In the genomic region with DNA sequence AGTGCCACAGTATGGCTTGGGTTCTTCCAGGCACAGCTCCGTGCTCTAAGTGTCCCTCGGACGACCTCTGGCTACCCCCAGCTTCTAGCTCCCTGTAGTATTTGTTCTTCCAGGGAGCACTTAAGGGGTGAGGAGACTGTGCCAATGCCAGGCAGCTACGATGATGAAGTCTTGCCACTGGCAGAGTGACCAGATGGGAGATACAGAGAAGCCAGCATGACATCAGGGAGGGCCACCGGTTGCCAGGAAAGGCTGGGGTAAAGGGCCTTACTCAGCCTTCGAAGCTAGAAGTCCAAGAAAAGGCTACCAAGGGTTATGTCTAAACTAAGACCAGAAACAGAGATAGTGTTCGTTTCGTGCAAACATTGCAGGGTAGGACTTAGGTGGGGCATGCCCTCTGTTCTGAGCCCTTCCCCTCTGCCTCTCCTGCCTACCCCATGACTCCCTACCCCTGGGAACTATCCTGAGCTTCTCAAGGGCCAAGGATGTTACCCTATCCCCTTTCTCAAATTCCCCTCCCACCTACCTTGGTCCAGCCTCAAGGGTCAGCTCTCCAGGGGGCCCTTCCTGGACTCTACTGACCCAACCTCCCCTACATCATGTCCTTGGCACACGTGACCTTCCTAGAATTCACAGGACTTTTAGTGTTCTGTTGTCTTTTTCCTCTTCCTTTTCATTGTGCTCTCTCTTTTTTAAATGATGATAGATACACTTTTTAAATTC, we compare ENCODE assay signal across 15 mouse cellular contexts. TPM values are rescaled to one million over a fixed set of nuclear protein-coding genes. Genes with fewer than 3 reads are reported as not detected.
DNase-seq lines count a peak whose midpoint lies in the region.
"Had no signal": no experiment of that assay in that cellular context is flagged by ENCODE, and none has a peak within 500 bp of the region (broad histone marks: within the 10 kb centered on the region; RNA-seq: fewer than 3 reads in every experiment).

No protein-coding gene starts in this region.

- peak; percentile 52 for DNase-seq in adrenal gland, postnatal 10 days
- DNase-seq in adrenal gland, postnatal 25 days, result no peak
- DNase-seq in kidney, adult 9 months, result peak; percentile 67
- no peak for DNase-seq in kidney, postnatal 10 days
- peak; percentile 87 for DNase-seq in adipocyte (ENCODE audit: low spot score)
- peak; percentile 50 to 56 for DNase-seq in cerebellum, postnatal 14 days
- no peak for DNase-seq in T-cell, adult 2 months (ENCODE audit: low spot score)
- DNase-seq in heart, postnatal 36 days, result no peak
- DNase-seq: heart, postnatal 10 days; layer of hippocampus, postnatal 36 days; right cerebral cortex, adult 18-20 months had no signal

- intact Hi-C loops in heart, postnatal 36 days (cut with DNase I), result no loop called here

RNA-seq across cellular contexts. Expression of a gene that starts 3.3 kb away (rescaled TPM):
- total RNA-seq in adrenal gland, postnatal 10 days (2021), result under 1 TPM; 0.79 to 0.84 TPM
- 0.24 and 0.36 TPM in 2 replicates for total RNA-seq in adrenal gland, postnatal 25 days (2021)
- not detected for total RNA-seq in heart, postnatal 36 days (2021)
- total RNA-seq: gastrocnemius, adult 8-10 months; granulocyte monocyte progenitor cell, adult 5-6 weeks; layer of hippocampus, postnatal 36 days had no signal

RNA-seq across cellular contexts. Expression of a gene that starts 23.5 kb away (rescaled TPM):
- total RNA-seq in adrenal gland, postnatal 10 days (2021), result not detected
- not detected in 2 replicates for total RNA-seq in adrenal gland, postnatal 25 days (2021)
- not detected for total RNA-seq in heart, postnatal 36 days (2021)
- total RNA-seq: ES-E14; granulocyte monocyte progenitor cell, adult 5-6 weeks; heart, postnatal 10 days; layer of hippocampus, postnatal 36 days; left cerebral cortex, postnatal 25 days had no signal

RNA-seq across cellular contexts. Expression of a gene that starts 31.6 kb away (rescaled TPM):
- total RNA-seq in adrenal gland, postnatal 10 days (2021), result 10 to 100 TPM; 33.1 to 43.1 TPM
- total RNA-seq in adrenal gland, postnatal 25 days (2021), result 40.0 and 48.2 TPM in 2 replicates
- total RNA-seq in heart, postnatal 36 days (2021), result 100 to 1,000 TPM; 163 to 167 TPM

Comparison
In these comparisons a context has a peak if more than half of its experiments do, and no peak if none do; other contexts are left out.
1. DNase-seq: peak in adrenal gland, postnatal 10 days (single experiment), kidney, adult 9 months (single experiment), adipocyte (single experiment) and cerebellum, postnatal 14 days (2 of 2); none in adrenal gland, postnatal 25 days (single experiment), kidney, postnatal 10 days (single experiment), T-cell, adult 2 months (single experiment) and heart, postnatal 36 days (0 of 2).